Mouse (Mus musculus): ENCODE measurements at regions not wholly inside any gene's neighbourhood (a gene's known extent, or its start where the extent isn't known, plus 50 kb on each side); places are given as distances from the start of the nearest gene placed in this dataset.
"Not testable (repeated sequence)": the region's sequence is repeated elsewhere in the genome, so short reads cannot be mapped to it uniquely, and the experiment has no call there.

GRCm38 (mm10) chr1:166901574-166901973 is 99.6 kb upstream of the Fam78b start:
- no peak for DNase-seq

- DNase-seq = no peak
Measured at GRCm38 (mm10) chr1:166903417-166903816, 97.8 kb upstream of the Fam78b start.

GRCm38 (mm10) chr1:166908231-166908805 is 92.9 kb upstream of the Fam78b start:
- DNase-seq = no peak

- DNase-seq = not testable (repeated sequence)
Measured at GRCm38 (mm10) chr1:166912195-166912594, 89.0 kb upstream of the Fam78b start.

- no peak for DNase-seq
Measured at GRCm38 (mm10) chr1:166922911-166923712, 78.1 kb upstream of the Fam78b start.

GRCm38 (mm10) chr1:166923713-166923975 is 77.6 kb upstream of the Fam78b start:
- no peak for DNase-seq

GRCm38 (mm10) chr1:166924126-166924525 is 77.1 kb upstream of the Fam78b start:
- no peak for DNase-seq

- DNase-seq = no peak
Measured at GRCm38 (mm10) chr1:166926078-166926477, 75.1 kb upstream of the Fam78b start.

GRCm38 (mm10) chr1:166939744-166940143 is 61.5 kb upstream of the Fam78b start:
- DNase-seq = not testable (repeated sequence)

- DNase-seq = peak; percentile 22
Measured at GRCm38 (mm10) chr1:166940146-166941076, 60.8 kb upstream of the Fam78b start.

- DNase-seq = no peak
Measured at GRCm38 (mm10) chr1:166942201-166942600, 59.0 kb upstream of the Fam78b start.

- no peak for DNase-seq
Measured at GRCm38 (mm10) chr1:166944540-166944939, 56.7 kb upstream of the Fam78b start.

GRCm38 (mm10) chr1:166947844-166948702 is 53.1 kb upstream of the Fam78b start:
- DNase-seq = peak; percentile 68
